Mouse (Mus musculus) thymus, adult 2 months (tissue): ENCODE measurements around the gene Grik5.

ENCODE experiments used
- CTCF ChIP-seq: fragments of 200-500 bp; IDR thresholded peaks from 2 replicates; pipeline ENCODE4 v1.5.1; 2012; ENCODE audit warnings: mild to moderate bottlenecking, control low read depth, low read length, moderate library complexity, borderline replicate concordance; ENCODE audit not compliant: control insufficient read depth, poor library complexity, insufficient read depth; ENCODE audit errors: extremely low read depth
- POLR2A ChIP-seq: fragments of 200-500 bp; IDR thresholded peaks from 2 replicates; pipeline ENCODE4 v1.6.1; 2012; ENCODE audit warnings: mild to moderate bottlenecking, low read length, control low read depth, moderate library complexity; ENCODE audit not compliant: control insufficient read depth, poor library complexity, insufficient read depth; ENCODE audit errors: extremely low read depth

DNA sequence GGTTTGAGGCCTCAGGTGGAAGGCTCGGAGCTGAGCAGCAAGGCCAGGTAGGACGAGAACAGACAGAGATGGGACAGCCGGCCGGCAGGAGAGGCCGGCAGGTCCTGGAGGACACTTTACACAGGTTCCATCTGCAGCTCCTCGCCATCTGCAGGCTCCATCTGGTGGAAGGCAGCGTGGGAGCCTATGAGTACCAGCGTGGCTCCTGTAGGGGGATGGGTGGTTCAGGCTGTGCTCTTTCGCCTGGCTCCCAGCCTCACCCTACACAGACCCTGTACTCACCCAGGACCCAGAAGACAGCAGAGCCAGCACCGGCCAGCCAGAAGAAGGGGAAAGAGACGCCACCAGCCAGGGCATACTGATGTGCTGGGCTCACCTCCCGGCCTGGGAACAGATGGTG is 102.3 kb downstream of the Grik5 start:
- TF ChIP-seq POLR2A (no peak), CTCF (no peak)
